Mouse (Mus musculus): ENCODE measurements around the gene Tcstv1.
"Not testable (repeated sequence)": the region's sequence is repeated elsewhere in the genome, so short reads cannot be mapped to it uniquely, and the experiment has no call there.

DNA sequence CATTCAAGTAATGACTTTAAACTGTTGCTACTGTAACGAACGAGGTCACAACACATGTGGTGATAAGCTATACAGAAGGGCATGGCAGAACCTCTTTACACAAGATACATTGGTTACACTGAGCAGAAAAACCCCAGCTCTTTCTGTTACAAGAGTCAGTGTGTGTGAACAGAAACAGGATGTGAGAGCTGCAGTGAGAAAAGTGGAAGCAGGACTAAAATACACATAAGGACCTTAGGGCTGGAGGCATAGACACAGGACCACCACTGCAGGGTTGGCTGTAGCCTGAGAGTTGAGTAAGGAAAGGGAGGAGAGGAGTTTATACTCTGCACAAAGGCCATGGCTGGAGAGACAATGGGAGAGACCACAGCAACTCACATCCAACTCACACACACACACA is 21.9 kb upstream of the Tcstv1 start:
- not testable (repeated sequence) for TF ChIP-seq POLR2A (IDR thresholded peaks at IDR 0.05; ENCODE audit: extremely low read depth, insufficient read depth, low read length); CTCF (IDR thresholded peaks at IDR 0.05; ENCODE audit: low read depth, low read length)

Data from liver, adult 2 months (tissue).